Mouse (Mus musculus) adrenal gland, postnatal 36 days (tissue): ENCODE data around the gene Olfr1353. TPM values are rescaled to one million over a fixed set of nuclear protein-coding genes. Genes with fewer than 3 reads are reported as not detected.
"Not testable (repeated sequence)": the region's sequence is repeated elsewhere in the genome, so short reads cannot be mapped to it uniquely, and the experiment has no call there.

Source experiments
- DNase-seq, 2 experiments: peaks; one replicate each; pipeline ENCODE4 v3.0.0; 2021; ENCODE audit warnings: mixed read lengths in 1 of 2
- long read RNA-seq, 2 experiments: library from polyadenylated mRNA; stranded (forward); transcript quantifications; one replicate each; pipeline ENCODE4 v2.0.0; 2021; ENCODE audit warnings: borderline sequencing depth in 2 of 2
- total RNA-seq, 2 experiments: library from RNA; stranded (reverse); gene quantifications; 2 replicates each; pipeline ENCODE4 v1.2.3; 2021

The Olfr1353 gene
- not detected for total RNA-seq
- long read RNA-seq, experiment 1 = 0 reads
- long read RNA-seq, experiment 2 = 0 reads

GRCm38 (mm10) chr10:78963009-78963408 lies at the start of gene Olfr1353:
Gene Olfr1353 (plus strand): TSS chr10:78963309.
- DNase-seq = not testable (repeated sequence)

GRCm38 (mm10) chr10:78950336-78950735 lies 12.8 kb upstream of the Olfr1353 start, which contains the start of gene Olfr8:
Gene Olfr8 (plus strand): TSS chr10:78950636.
- DNase-seq = not testable (repeated sequence)

GRCm38 (mm10) chr10:78980750-78981149 lies 17.6 kb downstream of the Olfr1353 start, which contains the start of gene Olfr1352:
Gene Olfr1352 (plus strand): TSS chr10:78981050.
- DNase-seq = no peak

- no peak for DNase-seq
These were observed 49.1 kb downstream of the Olfr1353 start, which contains the start of gene Olfr1351 for GRCm38 (mm10) chr10:79012172-79012571. Gene Olfr1351 (plus strand): TSS chr10:79012472.

Other genes with a start within 250 kb of the Olfr1353 start
- gene Casp14, start 245.0 kb upstream of the Olfr1353 start, total RNA-seq = not detected
- gene Ccdc105, start 210.2 kb upstream of the Olfr1353 start, total RNA-seq = not detected
- not detected for gene Slc1a6, start 182.8 kb upstream of the Olfr1353 start, total RNA-seq
- not detected for gene Olfr1356, start 111.1 kb upstream of the Olfr1353 start, total RNA-seq
- not detected for gene Olfr1355, start 87.8 kb upstream of the Olfr1353 start, total RNA-seq
- gene Olfr1354, start 50.1 kb upstream of the Olfr1353 start, total RNA-seq = not detected
- not detected for gene Olfr8, start 12.7 kb upstream of the Olfr1353 start, total RNA-seq
- not detected for gene Olfr1352, start 17.7 kb downstream of the Olfr1353 start, total RNA-seq
- not detected for gene Olfr1351, start 49.2 kb downstream of the Olfr1353 start, total RNA-seq
- gene Olfr57, start 65.4 kb downstream of the Olfr1353 start, total RNA-seq = not detected
- gene 2610008E11Rik, start 134.3 kb downstream of the Olfr1353 start, total RNA-seq = 10 to 100 TPM; 12.0 to 13.2 TPM
- gene Vmn2r80, start 185.5 kb downstream of the Olfr1353 start, total RNA-seq = not detected